ENCODE assay signal across 34 mouse cellular contexts in genomic region chr13:98968517-98968916, GRCm38 (mm10). TPM values are rescaled to one million over a fixed set of nuclear protein-coding genes. Genes with fewer than 3 reads are reported as not detected.
DNase-seq lines count a peak whose midpoint lies in the region; ATAC-seq and TF ChIP-seq lines count a peak whose summit lies in the region.
"Had no signal": no experiment of that assay in that cellular context is flagged by ENCODE, and none has a peak within 500 bp of the region (broad histone marks: within the 10 kb centered on the region; RNA-seq: fewer than 3 reads in every experiment).

No protein-coding gene starts in this region.

- WGBS in heart, embryonic 11.5 days (ENCODE audit: insufficient replicate concordance), result 52% methylated on average over 4 of the region's 4 CpGs
- 27% methylated on average over 4 of the region's 4 CpGs for WGBS in liver, postnatal 0 days (ENCODE audit: insufficient replicate concordance)
- 73% methylated on average over 4 of the region's 4 CpGs for WGBS in liver, adult 2 months
- WGBS in neural tube, embryonic 15.5 days, result 83% methylated on average over 4 of the region's 4 CpGs

- TF ChIP-seq CTCF in liver, postnatal 0 days (IDR thresholded peaks at IDR 0.05; ENCODE audit: low read depth), result no peak
- TF ChIP-seq CTCF in liver, adult 2 months (IDR thresholded peaks at IDR 0.05; ENCODE audit: low read depth, low read length), result no peak

- H3K4me2 ChIP-seq in heart, embryonic 11.5 days, result no peak overlapping the region
- no peak overlapping the region for H3K4me2 ChIP-seq in liver, postnatal 0 days (ENCODE audit: low read depth, low read length)
- H3K4me2 ChIP-seq in neural tube, embryonic 15.5 days, result no peak overlapping the region
- H3K4me2 ChIP-seq: embryonic facial prominence, embryonic 13.5 days; forebrain, embryonic 12.5 days; hindbrain, embryonic 14.5 days; limb, embryonic 13.5 days; midbrain, embryonic 12.5 days; stomach, embryonic 15.5 days had no signal

- H3K27ac ChIP-seq in heart, embryonic 11.5 days (ENCODE audit: low read depth, low read length), result peak overlapping the region; percentile 24
- H3K27ac ChIP-seq in liver, postnatal 0 days (ENCODE audit: low read depth), result no peak overlapping the region
- H3K27ac ChIP-seq in liver, adult 2 months (replicated peaks; ENCODE audit: insufficient read depth, low read depth, low read length), result peak overlapping the region; percentile 36
- no peak overlapping the region for H3K27ac ChIP-seq in neural tube, embryonic 15.5 days (replicated peaks)
- H3K27ac ChIP-seq: embryonic facial prominence, embryonic 13.5 days; forebrain, embryonic 12.5 days; gastrocnemius, adult 2 months; hindbrain, embryonic 14.5 days; layer of hippocampus, adult 2 months; limb, embryonic 13.5 days; macrophage; midbrain, embryonic 12.5 days; stomach, embryonic 15.5 days had no signal

- no peak for TF ChIP-seq EP300 in liver, postnatal 0 days (IDR thresholded peaks at IDR 0.05; ENCODE audit: low read depth)

- no peaks in the 10 kb centered on the region for H3K79me2 ChIP-seq in liver, adult 2 months (ENCODE audit: control insufficient read depth, insufficient read depth, low read length)

- H3K36me3 ChIP-seq in heart, embryonic 11.5 days (ENCODE audit: control insufficient read depth, insufficient read depth, low read length), result no peaks in the 10 kb centered on the region
- no peaks in the 10 kb centered on the region for H3K36me3 ChIP-seq in liver, postnatal 0 days (replicated peaks; ENCODE audit: insufficient read depth, low read length)
- H3K36me3 ChIP-seq in liver, adult 2 months (ENCODE audit: control insufficient read depth, insufficient read depth, low read length), result no peaks in the 10 kb centered on the region
- no peaks in the 10 kb centered on the region for H3K36me3 ChIP-seq in neural tube, embryonic 15.5 days
- H3K36me3 ChIP-seq: embryonic facial prominence, embryonic 13.5 days; forebrain, embryonic 12.5 days; G1E; limb, embryonic 13.5 days; midbrain, embryonic 12.5 days; stomach, embryonic 15.5 days had no signal

- H3K9ac ChIP-seq in heart, embryonic 11.5 days (ENCODE audit: low read depth, low read length), result no peak overlapping the region
- H3K9ac ChIP-seq in liver, postnatal 0 days (replicated peaks), result no peak overlapping the region
- H3K9ac ChIP-seq in liver, adult 2 months (ENCODE audit: low read depth, low read length), result no peak overlapping the region
- H3K9ac ChIP-seq in neural tube, embryonic 15.5 days (replicated peaks), result no peak overlapping the region
- H3K9ac ChIP-seq: embryonic facial prominence, embryonic 13.5 days; forebrain, embryonic 12.5 days; hindbrain, embryonic 14.5 days; limb, embryonic 13.5 days; midbrain, embryonic 12.5 days; stomach, embryonic 15.5 days had no signal

- TF ChIP-seq POLR2A in liver, adult 2 months (IDR thresholded peaks at IDR 0.05; ENCODE audit: extremely low read depth, insufficient read depth, low read length), result no peak

- no peak overlapping the region for H3K4me3 ChIP-seq in heart, embryonic 11.5 days (ENCODE audit: low read depth, low read length)
- H3K4me3 ChIP-seq in liver, postnatal 0 days (ENCODE audit: low read depth, low read length), result no peak overlapping the region
- no peak overlapping the region for H3K4me3 ChIP-seq in liver, adult 2 months (ENCODE audit: insufficient read depth, low read depth, low read length)
- no peak overlapping the region for H3K4me3 ChIP-seq in neural tube, embryonic 15.5 days (replicated peaks)
- H3K4me3 ChIP-seq: embryonic facial prominence, embryonic 13.5 days; erythroblast, embryonic 14.5 days; forebrain, embryonic 12.5 days; gastrocnemius, adult 2 months; layer of hippocampus, adult 2 months; limb, embryonic 13.5 days; midbrain, embryonic 12.5 days; stomach, embryonic 15.5 days had no signal

- no peak for ATAC-seq in heart, embryonic 11.5 days (replicated peaks; ENCODE audit: insufficient number of reproducible peaks, low FRiP score, low TSS enrichment)
- ATAC-seq in liver, postnatal 0 days, result no peak
- ATAC-seq in neural tube, embryonic 15.5 days (ENCODE audit: low FRiP score), result no peak
- ATAC-seq: activated CD4-positive, CD25-positive, alpha-beta regulatory T cell, adult 4 months; inflammation-experienced regulatory T-cells, adult 6 months; lung, postnatal 0 days had no signal

- DNase-seq in heart, adult 8-10 months (ENCODE audit: low spot score), result no peak
- peak; percentile 8 for DNase-seq in liver
- DNase-seq in liver, postnatal 0 days, result no peak
- no peak for DNase-seq in liver, adult 2 months (ENCODE audit: extremely low read depth, low read depth, low spot score)
- no peak for DNase-seq in adrenal gland, postnatal 4 days (ENCODE audit: low spot score in 2 of 2)
- no peak for DNase-seq in gastrocnemius, postnatal 10 days
- DNase-seq: adrenal gland, postnatal 10 days; cerebellum, adult 2 months; cerebellum, postnatal 25 days; embryo, embryonic 11 days; gastrocnemius, adult 2 months; kidney, adult 2 months; kidney, postnatal 14 days; thymus, postnatal 36 days had no signal

- 0 out of 2 replicates have a peak, but pooled peaks cover 4% of the 10 kb centered on the region for H3K4me1 ChIP-seq in heart, embryonic 11.5 days (ENCODE audit: control insufficient read depth, insufficient read depth, low read length)
- H3K4me1 ChIP-seq in liver, postnatal 0 days (ENCODE audit: insufficient read depth), result peaks cover 11% of the 10 kb centered on the region; the same call in 1 of the 2 replicates
- peaks cover 4% of the 10 kb centered on the region for H3K4me1 ChIP-seq in liver, adult 2 months (ENCODE audit: control insufficient read depth, insufficient read depth, low read length)
- H3K4me1 ChIP-seq in neural tube, embryonic 15.5 days, result peaks cover 3% of the 10 kb centered on the region; the same call in 1 of the 2 replicates
- H3K4me1 ChIP-seq: embryonic facial prominence, embryonic 13.5 days; forebrain, embryonic 12.5 days; midbrain, embryonic 12.5 days; stomach, embryonic 15.5 days had no signal

- no peaks in the 10 kb centered on the region for H3K9me3 ChIP-seq in heart, embryonic 11.5 days (replicated peaks; ENCODE audit: control insufficient read depth, low read length)
- H3K9me3 ChIP-seq in liver, postnatal 0 days (ENCODE audit: low read length), result no peaks in the 10 kb centered on the region
- H3K9me3 ChIP-seq in neural tube, embryonic 15.5 days (replicated peaks), result no peaks in the 10 kb centered on the region
- H3K9me3 ChIP-seq: embryonic facial prominence, embryonic 13.5 days; forebrain, embryonic 12.5 days; G1E; limb, embryonic 13.5 days; midbrain, embryonic 12.5 days; stomach, embryonic 15.5 days had no signal

- no peaks in the 10 kb centered on the region for H3K27me3 ChIP-seq in heart, embryonic 11.5 days (ENCODE audit: control insufficient read depth, insufficient read depth, low read length)
- no peaks in the 10 kb centered on the region for H3K27me3 ChIP-seq in liver, postnatal 0 days (ENCODE audit: insufficient read depth, low read length)
- H3K27me3 ChIP-seq in liver, adult 2 months (ENCODE audit: control insufficient read depth, insufficient read depth, low read length), result no peaks in the 10 kb centered on the region
- no peaks in the 10 kb centered on the region for H3K27me3 ChIP-seq in neural tube, embryonic 15.5 days (replicated peaks)
- H3K27me3 ChIP-seq: CH12.LX; embryonic facial prominence, embryonic 13.5 days; limb, embryonic 13.5 days; midbrain, embryonic 12.5 days; stomach, embryonic 15.5 days had no signal

RNA-seq across cellular contexts. Expression of gene 1700024P04Rik, which starts 15.8 kb away (rescaled TPM):
- not detected in 2 replicates for polyA plus RNA-seq in heart, embryonic 11.5 days (2014; fragmentation: Nextera tagmentation; extraction: Ambion mirVana)
- total RNA-seq in heart, adult 8-10 months (2022), result not detected
- not detected in 2 replicates for polyA plus RNA-seq in liver, postnatal 0 days (2015; fragmentation: Nextera tagmentation; extraction: Ambion mirVana)
- not detected in 2 replicates for total RNA-seq in liver, adult 2 months (2014; rRNA removed)
- polyA plus RNA-seq in liver, adult 2 months (2012; rRNA removed), result not detected in 2 replicates
- polyA plus RNA-seq in neural tube, embryonic 15.5 days (2015; fragmentation: Nextera tagmentation; extraction: Ambion mirVana), result not detected in 2 replicates
- not detected for total RNA-seq in adrenal gland, postnatal 4 days (2021)
- not detected for total RNA-seq in gastrocnemius, postnatal 10 days (2021)
- total RNA-seq: adrenal gland, postnatal 10 days; CH12.LX; G1E; gastrocnemius, adult 2 months; layer of hippocampus, adult 2 months; layer of hippocampus, postnatal 25 days; left cerebral cortex, postnatal 10 days; neutrophil, adult 5-6 weeks had no signal
- polyA plus RNA-seq: activated CD4-positive, CD25-positive, alpha-beta regulatory T cell, adult 4 months; cerebellum, adult 2 months; embryonic facial prominence, embryonic 13.5 days; erythroblast, embryonic 14.5 days; forebrain, embryonic 12.5 days; G1E; hindbrain, embryonic 14.5 days; inflammation-experienced regulatory T-cells, adult 6 months; kidney, adult 2 months; limb, embryonic 13.5 days; liver, embryonic 16.5 days; lung, postnatal 0 days; macrophage; midbrain, embryonic 12.5 days; stomach, embryonic 15.5 days had no signal

RNA-seq across cellular contexts. Expression of gene Tnpo1, which starts 42.3 kb away (rescaled TPM):
- polyA plus RNA-seq in heart, embryonic 11.5 days (2014; fragmentation: Nextera tagmentation; extraction: Ambion mirVana), result 29.7 and 52.2 TPM in 2 replicates
- total RNA-seq in heart, adult 8-10 months (2022), result 10 to 100 TPM; 60.0 to 73.3 (median 64.3) TPM
- polyA plus RNA-seq in liver, postnatal 0 days (2015; fragmentation: Nextera tagmentation; extraction: Ambion mirVana), result 9.6 and 14.0 TPM in 2 replicates
- 56.1 and 62.7 TPM in 2 replicates for total RNA-seq in liver, adult 2 months (2014; rRNA removed)
- 10.7 and 11.3 TPM in 2 replicates for polyA plus RNA-seq in liver, adult 2 months (2012; rRNA removed)
- polyA plus RNA-seq in neural tube, embryonic 15.5 days (2015; fragmentation: Nextera tagmentation; extraction: Ambion mirVana), result 41.1 and 46.6 TPM in 2 replicates
- total RNA-seq in adrenal gland, postnatal 4 days (2021), result 100 to 1,000 TPM; 142 to 151 TPM
- total RNA-seq in gastrocnemius, postnatal 10 days (2021), result 10 to 100 TPM; 58.2 to 70.9 TPM

Comparison
In these comparisons a context has a peak if more than half of its experiments do, and no peak if none do; other contexts are left out.
1. H3K27ac ChIP-seq: peak in heart, embryonic 11.5 days (single experiment) and liver, adult 2 months (single experiment); none in liver, postnatal 0 days (single experiment) and neural tube, embryonic 15.5 days (single experiment).